Mouse (Mus musculus) adrenal gland, postnatal 25 days (tissue): Measurements from ENCODE around the gene Lyrm1. TPM values are rescaled to one million over a fixed set of nuclear protein-coding genes. Genes with fewer than 3 reads are reported as not detected.

Experiments used
- DNase-seq: peaks from one replicate; pipeline ENCODE4 v3.0.0; 2021; ENCODE audit warnings: mixed read lengths
- total RNA-seq: library from RNA; stranded (reverse); gene quantifications from 2 replicates; pipeline ENCODE4 v1.2.3, GENCODE M21; 2021

Lyrm1 gene
- total RNA-seq, 1 experiment from 2014 or later: 7.7 TPM

GRCm38 (mm10) chr7:119965651-119966395 lies 70.2 kb downstream of the Lyrm1 start:
- DNase-seq: no peak

GRCm38 (mm10) chr7:119969320-119969719 lies 73.7 kb downstream of the Lyrm1 start:
- no peak for DNase-seq

DNA sequence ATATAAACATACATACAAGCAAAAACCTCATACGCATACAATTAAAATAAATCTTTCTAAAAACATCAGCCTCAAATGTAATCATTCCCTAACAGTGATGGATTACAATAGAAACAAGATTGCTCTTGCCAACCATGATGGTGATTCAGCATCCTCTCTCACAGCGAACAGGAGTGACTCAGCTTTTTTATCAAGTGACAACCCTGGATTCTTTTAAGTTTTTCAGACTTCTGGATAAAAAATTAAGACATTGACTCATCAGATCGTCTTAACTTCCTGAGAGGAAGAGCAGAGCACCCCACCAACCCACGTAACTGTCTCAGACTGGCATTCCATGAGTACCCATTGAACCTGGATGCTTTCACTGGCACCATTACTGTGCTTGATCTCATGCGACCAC lies 78.6 kb downstream of the Lyrm1 start:
- no peak for DNase-seq

DNA sequence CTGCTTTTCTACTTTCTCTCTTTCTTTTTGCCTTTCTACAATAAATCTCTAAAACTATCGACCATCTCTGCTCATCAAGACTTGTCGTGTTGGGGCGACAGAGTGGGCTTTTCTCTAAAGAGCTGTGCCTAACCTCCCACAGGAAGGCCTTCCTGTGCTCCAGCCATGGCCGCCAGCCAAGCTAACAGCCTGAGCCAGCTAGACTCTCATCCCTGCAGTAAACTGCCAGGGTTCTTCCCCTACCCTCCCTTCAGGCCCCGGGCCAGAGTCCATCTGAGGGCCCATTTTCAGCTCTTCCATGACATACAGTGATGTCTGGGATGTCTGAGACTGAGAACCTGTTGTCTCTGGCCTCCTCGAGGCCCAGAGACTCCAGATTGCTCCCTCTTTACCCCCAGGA lies 80.6 kb downstream of the Lyrm1 start:
- DNase-seq: peak; percentile 41

DNA sequence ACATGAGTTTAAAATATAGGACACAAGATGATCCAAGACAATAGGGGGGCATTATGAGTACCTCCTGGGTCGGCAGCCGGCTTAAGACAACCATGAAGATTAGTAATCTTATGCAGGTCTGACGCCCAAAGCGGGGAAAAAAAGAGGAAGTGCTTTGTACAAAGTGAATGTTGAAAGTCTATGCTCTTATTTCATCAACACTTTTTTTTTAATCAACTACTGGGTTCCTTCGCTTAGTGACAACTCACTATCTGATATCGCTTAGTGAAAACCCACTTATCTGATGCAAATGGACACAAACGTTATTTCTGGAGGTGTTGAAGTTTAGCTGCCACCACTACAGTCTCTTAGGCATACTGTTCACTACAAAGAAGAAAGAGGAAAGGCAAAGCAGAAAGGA lies 81.9 kb downstream of the Lyrm1 start:
- no peak for DNase-seq

DNA sequence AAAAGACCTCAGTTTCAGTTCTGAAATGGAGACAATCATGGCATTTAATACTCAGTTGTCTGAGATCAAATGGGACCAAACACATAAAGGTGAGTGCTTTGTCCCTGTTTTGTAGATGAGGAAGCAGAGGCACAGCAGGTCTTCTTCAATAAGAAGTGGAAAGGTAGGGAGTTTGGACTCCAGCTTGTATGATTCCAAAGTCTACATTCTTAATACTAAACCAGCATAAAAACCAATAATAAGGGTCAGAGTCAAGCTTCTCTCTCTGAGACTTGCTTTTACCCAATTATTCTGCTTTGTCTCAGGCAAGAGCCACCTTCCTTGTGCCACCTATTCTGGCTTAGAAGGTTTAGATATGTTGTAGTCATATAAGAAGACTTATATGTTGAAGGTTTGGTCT lies 82.9 kb downstream of the Lyrm1 start:
- no peak for DNase-seq

DNA sequence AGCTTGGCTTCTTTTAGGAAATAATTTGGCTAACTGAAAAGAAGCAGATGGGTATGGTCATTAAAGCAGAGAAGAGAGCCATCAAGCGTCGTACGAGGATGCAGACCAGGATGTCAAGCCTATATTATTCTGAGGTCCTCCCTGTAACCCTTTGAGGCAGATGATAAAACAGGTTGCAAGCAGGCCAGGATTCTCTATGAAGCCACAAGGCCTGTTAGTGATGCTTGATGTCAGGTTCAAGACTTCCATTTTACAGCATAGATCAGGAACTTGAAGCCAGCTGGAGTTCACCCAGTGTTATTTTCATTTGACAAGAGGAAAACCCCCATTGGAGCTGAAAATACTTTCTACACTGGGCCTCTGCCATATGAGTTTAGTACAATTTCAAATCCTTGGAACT lies 84.5 kb downstream of the Lyrm1 start:
- DNase-seq: no peak

- no peak for DNase-seq
Observed at GRCm38 (mm10) chr7:119985279-119985912, 89.7 kb downstream of the Lyrm1 start.

- DNase-seq: no peak
Observed at GRCm38 (mm10) chr7:119997066-119997465, 101.4 kb downstream of the Lyrm1 start.

Other genes starting within 250 kb of the Lyrm1 start
- gene Acsm4, start 205.8 kb upstream of the Lyrm1 start, total RNA-seq: not detected in 2 replicates
- 31.1 and 35.9 TPM in 2 replicates for gene Thumpd1, start 175.1 kb upstream of the Lyrm1 start, total RNA-seq
- 38.2 and 46.5 TPM in 2 replicates for gene Acsm3, start 134.9 kb upstream of the Lyrm1 start, total RNA-seq
- 8.6 and 9.4 TPM in 2 replicates for gene Rexo5, start 101.9 kb upstream of the Lyrm1 start, total RNA-seq
- gene Eri2, start 101.8 kb upstream of the Lyrm1 start, total RNA-seq: 7.3 and 7.8 TPM in 2 replicates
- 27.5 and 28.3 TPM in 2 replicates for gene Dcun1d3, start 437 bp downstream of the Lyrm1 start, total RNA-seq
- not detected in 2 replicates for gene Dnah3, start 199.4 kb downstream of the Lyrm1 start, total RNA-seq
- gene Tmem159, start 206.5 kb downstream of the Lyrm1 start, total RNA-seq: 80.3 and 83.9 TPM in 2 replicates
- gene Zp2, start 249.4 kb downstream of the Lyrm1 start, total RNA-seq: 0.36 TPM in 1 of 2 replicates, not detected in the other